Mouse (Mus musculus): Measurements from ENCODE around the gene Vsx1.
A peak's percentile ranks its signal among the peaks of the same experiment; 100 is the strongest.

The Vsx1 gene

GRCm38 (mm10) chr2:150689223-150689800 is at the start of gene Vsx1:
Gene Vsx1 (minus strand): TSS chr2:150689360.
- no peak for DNase-seq

DNA sequence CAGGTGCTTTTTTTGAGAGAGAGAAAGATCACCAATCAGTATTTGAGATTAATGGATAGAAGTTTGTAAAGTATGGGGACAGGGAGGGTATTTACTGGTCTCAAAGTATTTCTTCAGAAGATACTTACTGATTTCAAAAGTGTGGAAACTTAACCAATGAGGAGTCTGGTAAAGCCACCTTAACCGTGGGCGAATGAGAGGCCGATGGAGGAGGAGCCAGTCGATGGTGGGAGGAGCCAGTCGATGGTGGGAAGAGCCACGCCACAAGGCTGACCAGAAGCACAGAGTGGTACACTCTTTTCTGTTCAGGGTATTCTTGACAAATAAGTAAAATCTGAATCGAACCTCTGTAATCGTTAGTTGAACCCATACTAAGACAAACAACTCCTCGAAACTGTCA is 48.7 kb upstream of the Vsx1 start:
- DNase-seq = no peak

DNA sequence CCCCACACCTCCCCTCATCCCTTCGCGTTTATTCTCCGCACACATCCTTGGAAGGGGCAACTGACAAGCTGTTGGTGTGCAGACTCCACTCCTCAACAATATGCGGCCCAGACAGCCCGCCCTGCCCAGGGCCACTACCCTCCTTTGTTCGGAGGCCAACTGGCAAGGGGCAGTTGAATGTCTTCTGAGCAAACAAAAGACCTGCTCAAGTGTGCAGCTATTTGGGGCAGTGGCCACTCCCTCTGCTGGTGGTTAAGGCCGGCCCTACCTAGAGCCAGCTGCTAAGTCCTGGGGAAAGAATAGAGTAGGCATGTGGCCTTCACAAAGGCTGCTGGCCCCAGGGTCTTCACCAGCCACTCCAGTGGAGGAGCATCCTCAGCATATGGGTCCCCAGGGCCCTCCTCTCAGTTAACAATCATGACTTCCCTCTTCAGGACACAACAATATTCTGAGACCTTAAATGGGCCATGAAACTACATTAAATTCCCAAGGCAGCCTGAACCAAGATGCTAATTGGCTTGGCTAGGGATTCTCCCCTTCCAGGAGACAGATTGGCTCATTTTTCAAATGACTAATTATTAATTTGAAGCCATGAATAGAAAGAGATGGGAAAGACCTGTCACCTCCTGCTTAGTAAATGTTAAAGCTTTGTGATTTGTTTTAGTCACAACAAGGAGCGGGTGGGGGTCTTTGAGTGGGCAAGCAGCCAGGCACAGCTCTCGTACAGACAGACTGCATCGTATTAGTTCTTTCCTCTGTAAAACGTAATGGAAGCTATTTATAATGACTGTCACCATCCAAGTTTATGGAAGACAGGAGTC is 46.8 kb upstream of the Vsx1 start:
- DNase-seq = no peak

DNA sequence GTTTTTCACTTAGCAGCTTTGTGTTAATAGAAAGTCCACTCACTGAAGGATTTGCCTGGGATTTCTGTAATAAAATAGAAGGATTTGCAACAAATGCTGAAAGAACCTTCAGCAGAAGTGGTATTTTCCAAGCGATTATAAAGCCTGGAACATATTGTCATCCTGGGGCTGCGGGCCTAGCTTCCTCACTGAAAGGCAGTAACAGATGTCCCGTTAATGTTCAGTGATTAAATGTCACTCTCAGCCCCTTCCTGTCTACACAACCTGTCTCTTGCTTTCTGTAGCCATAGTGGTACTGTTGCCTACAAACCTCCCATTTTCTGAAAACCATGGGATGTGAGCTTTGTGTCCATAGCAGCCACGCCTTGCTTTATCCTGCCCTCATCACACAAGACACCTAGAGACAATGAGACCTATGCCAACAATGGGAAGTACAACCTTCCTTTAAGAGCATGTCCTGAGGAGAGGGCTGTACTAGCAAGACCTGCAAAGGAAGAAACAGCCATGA is 23.1 kb upstream of the Vsx1 start:
- no peak for DNase-seq

- no peak for DNase-seq
Observed at GRCm38 (mm10) chr2:150691481-150692170, 2.5 kb upstream of the Vsx1 start.

- no peak for DNase-seq
Observed at GRCm38 (mm10) chr2:150690216-150690615, 1.1 kb upstream of the Vsx1 start.

- DNase-seq = peak; percentile 79
Observed at GRCm38 (mm10) chr2:150688541-150689186, 496 bp downstream of the Vsx1 start.

- DNase-seq = no peak
Observed at GRCm38 (mm10) chr2:150687871-150688540, 1.2 kb downstream of the Vsx1 start.

DNA sequence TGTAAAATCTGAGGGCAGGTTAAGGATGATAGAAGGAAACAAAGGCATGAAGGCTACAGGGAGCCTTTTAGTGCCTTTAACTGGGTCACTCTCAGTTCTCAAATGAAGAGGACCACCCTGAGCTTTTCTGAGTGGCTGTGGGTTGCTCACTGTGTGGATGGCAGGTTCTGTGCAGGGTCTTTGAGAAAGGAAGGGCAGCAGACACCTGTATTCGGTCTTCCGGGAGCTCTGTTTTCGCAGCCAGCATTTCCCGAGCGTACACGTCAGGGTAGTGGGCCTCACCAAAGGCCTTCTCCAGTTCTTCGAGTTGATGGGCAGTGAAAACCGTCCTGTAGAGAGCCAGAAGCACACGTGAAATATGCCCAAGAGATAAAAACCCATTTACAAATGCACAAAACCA is 3.8 kb downstream of the Vsx1 start:
- DNase-seq = no peak

DNA sequence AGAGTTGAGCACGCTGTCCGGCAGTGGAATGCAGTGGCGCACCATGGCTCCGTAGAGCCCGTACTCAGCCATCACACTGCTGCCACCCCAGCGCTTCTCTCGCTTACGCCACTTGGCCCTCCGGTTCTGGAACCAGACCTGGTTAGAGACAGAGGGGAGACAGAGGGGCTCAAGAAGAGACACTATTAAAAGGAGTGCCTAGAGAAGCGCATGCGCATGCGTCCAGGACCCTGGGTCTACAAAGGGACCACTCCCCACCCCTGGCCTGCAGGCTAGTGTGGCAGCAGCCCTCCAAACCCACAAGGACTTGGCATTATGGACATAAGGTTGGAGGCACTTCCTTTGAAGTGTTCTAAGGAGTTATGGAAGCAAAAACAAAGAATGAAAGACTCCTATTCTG is 4.7 kb downstream of the Vsx1 start:
- no peak for DNase-seq

GRCm38 (mm10) chr2:150681581-150681980 is 7.6 kb downstream of the Vsx1 start:
- no peak for DNase-seq

DNA sequence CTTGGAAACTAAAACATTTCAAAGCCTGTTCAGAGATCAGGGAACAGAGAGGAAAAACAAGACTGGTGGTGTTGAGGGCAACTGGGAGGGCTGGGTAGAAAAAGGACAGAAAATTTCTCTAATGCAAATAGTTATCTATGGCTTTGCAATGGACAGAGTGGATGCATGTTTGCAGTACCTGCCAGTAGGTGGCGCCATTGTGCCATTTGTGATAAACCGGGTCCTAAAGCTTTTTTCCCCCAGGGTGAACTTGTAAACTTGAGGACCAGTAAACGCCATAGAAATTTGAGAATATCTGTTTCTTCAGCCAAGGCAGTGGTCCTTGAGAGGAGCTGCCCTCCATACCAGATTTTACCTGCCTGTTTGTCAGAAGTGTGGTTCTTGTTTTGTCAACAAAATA is 10.8 kb downstream of the Vsx1 start:
- peak; percentile 63 for DNase-seq

- DNase-seq = no peak
Observed at GRCm38 (mm10) chr2:150675525-150675924, 13.6 kb downstream of the Vsx1 start.

- DNase-seq = peak; percentile 24
Observed at GRCm38 (mm10) chr2:150674900-150675299, 14.3 kb downstream of the Vsx1 start.

- DNase-seq = no peak
Observed at GRCm38 (mm10) chr2:150673929-150674328, 15.2 kb downstream of the Vsx1 start.

GRCm38 (mm10) chr2:150671609-150672290 is 17.4 kb downstream of the Vsx1 start:
- no peak for DNase-seq

DNA sequence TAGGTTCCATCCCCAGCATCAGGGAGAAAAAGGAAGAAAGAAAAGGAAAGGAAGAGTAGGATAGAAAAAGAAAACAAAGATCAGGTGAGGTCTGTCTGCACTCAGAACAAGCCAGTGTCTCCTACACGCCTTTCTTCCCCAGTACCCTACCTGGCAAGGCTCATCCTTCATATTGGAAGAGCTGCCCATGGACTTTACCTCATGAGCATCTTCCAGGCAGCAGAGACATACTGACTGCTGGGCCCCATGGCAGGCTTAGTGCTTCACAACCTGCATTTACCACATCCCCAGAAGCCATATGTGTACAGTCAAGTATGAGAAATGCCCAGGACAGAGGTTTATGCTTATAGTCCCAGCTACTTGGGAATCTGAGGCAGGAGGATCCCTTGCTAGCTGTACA is 18.2 kb downstream of the Vsx1 start:
- DNase-seq = no peak

DNA sequence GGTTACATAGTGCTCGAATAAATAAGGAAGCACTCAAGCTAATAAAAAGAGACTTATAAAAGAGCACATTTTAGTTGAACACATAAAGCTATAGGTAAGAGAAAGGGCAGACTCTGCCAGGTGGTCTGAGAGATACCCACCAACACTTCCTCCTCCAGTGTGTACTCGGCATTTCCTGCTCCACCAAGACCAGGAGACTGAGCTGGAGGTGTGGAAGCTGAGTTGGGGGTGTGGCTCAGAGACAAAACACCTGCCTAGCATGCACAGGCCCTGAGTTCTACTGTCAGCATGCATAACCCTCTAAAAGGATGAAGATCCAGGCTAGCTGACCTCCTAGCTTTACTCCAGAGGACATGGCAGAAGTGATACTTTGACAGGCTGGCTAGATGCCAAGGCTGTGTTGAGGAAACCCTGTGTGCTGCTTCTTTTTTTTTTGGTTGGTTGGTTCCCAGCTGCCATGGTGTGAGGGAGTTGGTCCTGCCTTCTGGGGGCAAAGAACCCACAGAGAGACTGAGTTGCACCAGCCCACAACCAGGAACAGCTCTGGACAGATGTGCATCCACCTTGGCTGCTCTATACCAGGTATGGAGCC is 19.6 kb downstream of the Vsx1 start:
- no peak for DNase-seq

GRCm38 (mm10) chr2:150668956-150669355 is 20.2 kb downstream of the Vsx1 start:
- no peak for DNase-seq

DNA sequence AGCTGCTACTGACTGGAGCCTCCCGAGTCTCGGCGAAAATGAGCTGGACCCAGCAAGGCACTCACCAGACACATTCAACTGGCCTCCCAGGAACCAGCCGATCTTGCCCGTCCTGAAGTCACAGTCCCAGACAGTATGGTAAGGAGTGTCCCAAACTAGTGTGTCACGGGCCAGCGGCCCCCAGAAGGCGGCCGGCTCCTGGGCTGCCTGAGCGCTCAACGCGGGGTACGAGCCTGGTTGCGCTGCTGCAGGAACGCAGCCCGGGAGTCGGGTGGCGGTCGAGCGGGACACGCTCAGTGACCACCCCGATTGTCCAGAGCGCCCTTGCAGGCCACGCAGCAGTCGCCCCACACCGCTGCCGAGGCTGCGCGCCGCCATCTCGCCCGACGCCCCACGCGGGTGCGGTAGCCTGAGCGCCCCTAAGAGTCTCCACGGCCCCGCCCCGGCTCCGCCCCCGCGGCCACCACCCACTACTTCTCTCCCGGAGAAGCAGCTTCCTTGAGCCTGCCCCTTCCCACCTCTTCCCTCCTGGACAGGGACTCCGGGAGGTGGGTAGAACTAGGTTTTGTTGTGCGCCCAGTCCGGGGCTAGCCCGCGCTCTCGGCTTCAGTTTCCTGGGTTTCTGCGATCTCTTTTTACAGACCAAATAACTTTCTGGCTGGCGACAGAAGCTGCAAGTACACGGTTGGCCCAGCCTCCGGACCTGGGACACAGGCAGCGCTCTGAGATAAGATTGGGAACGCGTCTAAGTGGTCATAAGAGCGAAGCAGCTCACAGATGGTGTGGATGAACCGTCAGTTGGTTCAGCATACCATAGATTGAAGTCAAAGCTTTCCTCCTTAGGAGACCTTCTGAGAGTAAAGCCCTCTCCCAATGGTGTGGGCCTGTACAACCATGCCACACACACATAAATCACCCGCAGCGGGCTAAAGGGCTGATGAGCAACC is 21.1 kb downstream of the Vsx1 start, which contains the start of gene Acss1:
Gene Acss1, minus strand, starts transcription at position 681 of the 947 bp plus-strand sequence.
- no peak for DNase-seq
